In genomic region chr3:93446128-93446755, GRCm38 (mm10) we compare ENCODE assay signal across 8 mouse cellular contexts. TPM values are rescaled to one million over a fixed set of nuclear protein-coding genes. Genes with fewer than 3 reads are reported as not detected.
DNase-seq lines count a peak whose midpoint lies in the region; ATAC-seq lines count a peak whose summit lies in the region.

No protein-coding gene starts in this region.

- no peaks in the 10 kb centered on the region for H3K36me3 ChIP-seq in embryonic facial prominence, embryonic 11.5 days (replicated peaks; ENCODE audit: control insufficient read depth, insufficient read depth, low read depth, low read length)
- H3K36me3 ChIP-seq in hindbrain, embryonic 13.5 days = no peaks in the 10 kb centered on the region
- H3K36me3 ChIP-seq in limb, embryonic 10.5 days = no peaks in the 10 kb centered on the region
- no peaks in the 10 kb centered on the region for H3K36me3 ChIP-seq in midbrain, embryonic 12.5 days
- H3K36me3 ChIP-seq in stomach, embryonic 14.5 days (ENCODE audit: control insufficient read depth, insufficient read depth, low read length) = no peaks in the 10 kb centered on the region

- H3K9me3 ChIP-seq in embryonic facial prominence, embryonic 11.5 days (replicated peaks; ENCODE audit: control insufficient read depth, low read length) = no peaks in the 10 kb centered on the region
- no peaks in the 10 kb centered on the region for H3K9me3 ChIP-seq in hindbrain, embryonic 13.5 days
- no peaks in the 10 kb centered on the region for H3K9me3 ChIP-seq in limb, embryonic 10.5 days (replicated peaks)
- no peaks in the 10 kb centered on the region for H3K9me3 ChIP-seq in midbrain, embryonic 12.5 days
- no peaks in the 10 kb centered on the region for H3K9me3 ChIP-seq in stomach, embryonic 14.5 days (ENCODE audit: control insufficient read depth, low read depth, low read length)

- H3K4me1 ChIP-seq in embryonic facial prominence, embryonic 11.5 days (ENCODE audit: control insufficient read depth, insufficient read depth, low read length) = no peaks in the 10 kb centered on the region
- H3K4me1 ChIP-seq in hindbrain, embryonic 13.5 days (replicated peaks) = peaks cover 41% of the 10 kb centered on the region
- peaks cover 36% of the 10 kb centered on the region for H3K4me1 ChIP-seq in limb, embryonic 10.5 days
- H3K4me1 ChIP-seq in midbrain, embryonic 12.5 days = peaks cover 16% of the 10 kb centered on the region; the same call in 1 of the 2 replicates
- H3K4me1 ChIP-seq in stomach, embryonic 14.5 days (ENCODE audit: control insufficient read depth, insufficient read depth, low read length) = 0 out of 2 replicates have a peak, but pooled peaks cover 2% of the 10 kb centered on the region

- H3K4me2 ChIP-seq in embryonic facial prominence, embryonic 11.5 days (ENCODE audit: low read depth, low read length) = peak overlapping the region; percentile 58
- peak overlapping the region; percentile 94 for H3K4me2 ChIP-seq in hindbrain, embryonic 13.5 days
- H3K4me2 ChIP-seq in midbrain, embryonic 12.5 days (replicated peaks) = peak overlapping the region; percentile 92
- H3K4me2 ChIP-seq in stomach, embryonic 14.5 days (replicated peaks; ENCODE audit: low read depth, low read length) = peak overlapping the region; percentile 78

- H3K27me3 ChIP-seq in embryonic facial prominence, embryonic 11.5 days (ENCODE audit: control insufficient read depth, insufficient read depth, low read length) = peaks cover 21% of the 10 kb centered on the region
- peaks cover 62% of the 10 kb centered on the region for H3K27me3 ChIP-seq in hindbrain, embryonic 13.5 days
- peaks cover 81% of the 10 kb centered on the region for H3K27me3 ChIP-seq in limb, embryonic 10.5 days (ENCODE audit: low read depth, poor library complexity, severe bottlenecking)
- peaks cover 57% of the 10 kb centered on the region for H3K27me3 ChIP-seq in midbrain, embryonic 12.5 days
- 0 out of 2 replicates have a peak, but pooled peaks cover 6% of the 10 kb centered on the region for H3K27me3 ChIP-seq in stomach, embryonic 14.5 days (ENCODE audit: control insufficient read depth, insufficient read depth, low read length)

- no peak for ATAC-seq in embryonic facial prominence, embryonic 11.5 days (replicated peaks; ENCODE audit: insufficient number of reproducible peaks, low FRiP score, low TSS enrichment, low read depth)
- no peak for ATAC-seq in hindbrain, embryonic 13.5 days (ENCODE audit: low FRiP score)
- ATAC-seq in midbrain, embryonic 12.5 days (ENCODE audit: low FRiP score, low read depth) = no peak
- ATAC-seq in stomach, embryonic 14.5 days (ENCODE audit: insufficient number of reproducible peaks, insufficient read depth, low FRiP score, low read depth) = no peak

- no peak overlapping the region; the same call in 1 of the 2 replicates for H3K9ac ChIP-seq in embryonic facial prominence, embryonic 11.5 days (replicated peaks; ENCODE audit: low read length)
- H3K9ac ChIP-seq in hindbrain, embryonic 13.5 days = peak overlapping the region; percentile 63
- peak overlapping the region; percentile 39; the same call in 1 of the 2 replicates for H3K9ac ChIP-seq in midbrain, embryonic 12.5 days (replicated peaks)
- no peak overlapping the region for H3K9ac ChIP-seq in stomach, embryonic 14.5 days (replicated peaks; ENCODE audit: low read depth, low read length)

- 1% methylated on average over 54 of the region's 54 CpGs for WGBS in embryonic facial prominence, embryonic 11.5 days
- under 1% methylated on average over 54 of the region's 54 CpGs for WGBS in hindbrain, embryonic 13.5 days
- under 1% methylated on average over 54 of the region's 54 CpGs for WGBS in limb, embryonic 10.5 days
- under 1% methylated on average over 54 of the region's 54 CpGs for WGBS in midbrain, embryonic 12.5 days
- WGBS in stomach, embryonic 14.5 days = under 1% methylated on average over 54 of the region's 54 CpGs

- H3K4me3 ChIP-seq in embryonic facial prominence, embryonic 11.5 days (ENCODE audit: low read depth, low read length) = peak overlapping the region; percentile 40
- H3K4me3 ChIP-seq in hindbrain, embryonic 13.5 days = peak overlapping the region; percentile 62
- H3K4me3 ChIP-seq in limb, embryonic 10.5 days = peak overlapping the region; percentile 53
- peak overlapping the region; percentile 59 for H3K4me3 ChIP-seq in midbrain, embryonic 12.5 days
- peak overlapping the region; percentile 51 for H3K4me3 ChIP-seq in stomach, embryonic 14.5 days (ENCODE audit: low read depth, low read length)

- H3K27ac ChIP-seq in embryonic facial prominence, embryonic 11.5 days (replicated peaks; ENCODE audit: low read depth, low read length) = no peak overlapping the region
- no peak overlapping the region for H3K27ac ChIP-seq in hindbrain, embryonic 13.5 days
- H3K27ac ChIP-seq in limb, embryonic 10.5 days = no peak overlapping the region
- no peak overlapping the region for H3K27ac ChIP-seq in midbrain, embryonic 12.5 days (replicated peaks)
- no peak overlapping the region for H3K27ac ChIP-seq in stomach, embryonic 14.5 days (ENCODE audit: low read length)

- DNase-seq in urinary bladder, adult 18-20 months (ENCODE audit: low spot score in 2 of 2) = peak; percentile 1 to 18
- no peak for DNase-seq in urinary bladder, postnatal 10 days (ENCODE audit: low spot score)
- DNase-seq in embryonic facial prominence, embryonic 11.5 days (ENCODE audit: low spot score) = peak; percentile 60
- peak; percentile 62 for DNase-seq in limb, embryonic 10.5 days (ENCODE audit: low spot score)
- no peak for DNase-seq in spleen, postnatal 10 days (ENCODE audit: low spot score in 2 of 2)

RNA-seq across cellular contexts. Expression of gene Tchh, which starts 4.1 kb away (rescaled TPM):
- polyA plus RNA-seq in embryonic facial prominence, embryonic 11.5 days (2014; fragmentation: Nextera tagmentation; extraction: Ambion mirVana) = 0.42 TPM in 2 replicates
- 0.95 and 1.2 TPM in 2 replicates for polyA plus RNA-seq in hindbrain, embryonic 13.5 days (2015; fragmentation: Nextera tagmentation; extraction: Ambion mirVana)
- 0.16 and 0.21 TPM in 2 replicates for polyA plus RNA-seq in limb, embryonic 10.5 days (2016; fragmentation: Nextera tagmentation; extraction: Ambion mirVana)
- polyA plus RNA-seq in midbrain, embryonic 12.5 days (2016; fragmentation: Nextera tagmentation; extraction: Ambion mirVana) = 0.90 and 1.2 TPM in 2 replicates
- polyA plus RNA-seq in stomach, embryonic 14.5 days (2014; fragmentation: Nextera tagmentation; extraction: Ambion mirVana) = 1.3 and 1.5 TPM in 2 replicates

RNA-seq across cellular contexts. Expression of gene Tchhl1, which starts 22.3 kb away (rescaled TPM):
- polyA plus RNA-seq in embryonic facial prominence, embryonic 11.5 days (2014; fragmentation: Nextera tagmentation; extraction: Ambion mirVana) = 0.13 TPM in 1 of 2 replicates, not detected in the other
- not detected in 2 replicates for polyA plus RNA-seq in hindbrain, embryonic 13.5 days (2015; fragmentation: Nextera tagmentation; extraction: Ambion mirVana)
- not detected in 2 replicates for polyA plus RNA-seq in limb, embryonic 10.5 days (2016; fragmentation: Nextera tagmentation; extraction: Ambion mirVana)
- not detected in 2 replicates for polyA plus RNA-seq in midbrain, embryonic 12.5 days (2016; fragmentation: Nextera tagmentation; extraction: Ambion mirVana)
- not detected in 2 replicates for polyA plus RNA-seq in stomach, embryonic 14.5 days (2014; fragmentation: Nextera tagmentation; extraction: Ambion mirVana)

RNA-seq across cellular contexts. Expression of gene Rptn, which starts 52.7 kb away (rescaled TPM):
- not detected in 2 replicates for polyA plus RNA-seq in embryonic facial prominence, embryonic 11.5 days (2014; fragmentation: Nextera tagmentation; extraction: Ambion mirVana)
- not detected in 2 replicates for polyA plus RNA-seq in hindbrain, embryonic 13.5 days (2015; fragmentation: Nextera tagmentation; extraction: Ambion mirVana)
- not detected in 2 replicates for polyA plus RNA-seq in limb, embryonic 10.5 days (2016; fragmentation: Nextera tagmentation; extraction: Ambion mirVana)
- polyA plus RNA-seq in midbrain, embryonic 12.5 days (2016; fragmentation: Nextera tagmentation; extraction: Ambion mirVana) = not detected in 2 replicates
- not detected in 2 replicates for polyA plus RNA-seq in stomach, embryonic 14.5 days (2014; fragmentation: Nextera tagmentation; extraction: Ambion mirVana)

Comparison
In these comparisons a context has a peak if more than half of its experiments do, and no peak if none do; other contexts are left out.
1. DNase-seq: peak in urinary bladder, adult 18-20 months (2 of 2), embryonic facial prominence, embryonic 11.5 days (single experiment) and limb, embryonic 10.5 days (single experiment); none in urinary bladder, postnatal 10 days (single experiment) and spleen, postnatal 10 days (0 of 2).
2. H3K9ac ChIP-seq: peak in hindbrain, embryonic 13.5 days (single experiment) and midbrain, embryonic 12.5 days (single experiment); none in embryonic facial prominence, embryonic 11.5 days (single experiment) and stomach, embryonic 14.5 days (single experiment).
3. Peak in every context shown above with its lines, with median percentiles within 50 percentile points of each other: H3K4me2 ChIP-seq and H3K4me3 ChIP-seq.